In genomic region chr1:43051903-43052302, GRCm38 (mm10) we compare ENCODE assay signal across 16 mouse cellular contexts. TPM values are rescaled to one million over a fixed set of nuclear protein-coding genes. Genes with fewer than 3 reads are reported as not detected.
DNase-seq lines count a peak whose midpoint lies in the region; ATAC-seq lines count a peak whose summit lies in the region.
"Had no signal": no experiment of that assay in that cellular context is flagged by ENCODE, and none has a peak within 500 bp of the region (broad histone marks: within the 10 kb centered on the region; RNA-seq: fewer than 3 reads in every experiment).

No protein-coding gene starts in this region.

- H3K27me3 ChIP-seq in forebrain, embryonic 15.5 days, result no peaks in the 10 kb centered on the region
- no peaks in the 10 kb centered on the region for H3K27me3 ChIP-seq in forebrain, embryonic 16.5 days (replicated peaks; ENCODE audit: control insufficient read depth, insufficient read depth, low read length)
- H3K27me3 ChIP-seq in neural tube, embryonic 14.5 days (ENCODE audit: control insufficient read depth, insufficient read depth, low read length), result no peaks in the 10 kb centered on the region
- H3K27me3 ChIP-seq: forebrain, embryonic 13.5 days; neural tube, embryonic 12.5 days had no signal

- no peak overlapping the region for H3K27ac ChIP-seq in forebrain, embryonic 15.5 days (replicated peaks)
- no peak overlapping the region for H3K27ac ChIP-seq in forebrain, embryonic 16.5 days (ENCODE audit: low read length)
- H3K27ac ChIP-seq in neural tube, embryonic 14.5 days (ENCODE audit: low read depth, low read length), result no peak overlapping the region
- H3K27ac ChIP-seq: forebrain, embryonic 13.5 days; neural tube, embryonic 12.5 days had no signal

- H3K9ac ChIP-seq in forebrain, embryonic 15.5 days (replicated peaks), result no peak overlapping the region
- H3K9ac ChIP-seq in forebrain, embryonic 16.5 days (replicated peaks; ENCODE audit: low read depth, low read length), result no peak overlapping the region
- H3K9ac ChIP-seq in neural tube, embryonic 14.5 days (replicated peaks; ENCODE audit: low read depth, low read length), result no peak overlapping the region
- H3K9ac ChIP-seq: forebrain, embryonic 13.5 days; neural tube, embryonic 12.5 days had no signal

- H3K9me3 ChIP-seq in forebrain, embryonic 15.5 days, result no peaks in the 10 kb centered on the region
- H3K9me3 ChIP-seq in forebrain, embryonic 16.5 days (ENCODE audit: control insufficient read depth, low read length), result no peaks in the 10 kb centered on the region
- no peaks in the 10 kb centered on the region for H3K9me3 ChIP-seq in neural tube, embryonic 14.5 days (ENCODE audit: control insufficient read depth, low read length)
- H3K9me3 ChIP-seq: forebrain, embryonic 13.5 days; neural tube, embryonic 12.5 days had no signal

- WGBS in forebrain, embryonic 15.5 days, result 88% methylated on average over 5 of the region's 5 CpGs
- 83% methylated on average over 5 of the region's 5 CpGs for WGBS in forebrain, embryonic 16.5 days
- 93% methylated on average over 5 of the region's 5 CpGs for WGBS in neural tube, embryonic 14.5 days

- H3K4me1 ChIP-seq in forebrain, embryonic 15.5 days, result no peaks in the 10 kb centered on the region
- no peaks in the 10 kb centered on the region for H3K4me1 ChIP-seq in forebrain, embryonic 16.5 days (replicated peaks; ENCODE audit: control insufficient read depth, insufficient read depth, low read length)
- no peaks in the 10 kb centered on the region for H3K4me1 ChIP-seq in neural tube, embryonic 14.5 days (ENCODE audit: control insufficient read depth, insufficient read depth, low read length)

- no peak overlapping the region for H3K4me2 ChIP-seq in forebrain, embryonic 15.5 days (replicated peaks)
- no peak overlapping the region for H3K4me2 ChIP-seq in forebrain, embryonic 16.5 days (ENCODE audit: low read length)
- no peak overlapping the region for H3K4me2 ChIP-seq in neural tube, embryonic 14.5 days (ENCODE audit: low read depth, low read length)
- H3K4me2 ChIP-seq: forebrain, embryonic 13.5 days; neural tube, embryonic 12.5 days had no signal

- H3K4me3 ChIP-seq in forebrain, embryonic 15.5 days, result no peak overlapping the region
- H3K4me3 ChIP-seq in forebrain, embryonic 16.5 days (replicated peaks; ENCODE audit: low read length), result no peak overlapping the region
- no peak overlapping the region for H3K4me3 ChIP-seq in neural tube, embryonic 14.5 days (ENCODE audit: low read depth, low read length)
- H3K4me3 ChIP-seq: forebrain, embryonic 13.5 days; neural tube, embryonic 12.5 days had no signal

- peaks cover 57% of the 10 kb centered on the region for H3K36me3 ChIP-seq in forebrain, embryonic 15.5 days
- H3K36me3 ChIP-seq in forebrain, embryonic 16.5 days (ENCODE audit: control insufficient read depth, insufficient read depth), result peaks cover 12% of the 10 kb centered on the region
- peaks cover 35% of the 10 kb centered on the region for H3K36me3 ChIP-seq in neural tube, embryonic 14.5 days (ENCODE audit: control insufficient read depth, insufficient read depth, low read length)

- ATAC-seq in forebrain, embryonic 15.5 days (replicated peaks), result peak; percentile 46; the same call in 1 of the 2 replicates
- no peak for ATAC-seq in forebrain, embryonic 16.5 days
- ATAC-seq in neural tube, embryonic 14.5 days (ENCODE audit: low read depth), result peak; percentile 47; the same call in 1 of the 2 replicates
- ATAC-seq: forebrain, embryonic 13.5 days had no signal

- peak; percentile 19 for DNase-seq in kidney, postnatal 14 days
- no peak for DNase-seq in kidney, postnatal 36 days
- DNase-seq in neural tube, embryonic 10.5 days (ENCODE audit: extremely low spot score, low spot score), result no peak
- no peak for DNase-seq in urinary bladder, postnatal 25 days (ENCODE audit: low spot score)
- DNase-seq in adrenal gland, adult (ENCODE audit: inconsistent age in 2 of 2, low spot score in 1 of 2), result no peak
- DNase-seq: adrenal gland, postnatal 14 days; cerebellum, adult 11 months; gastrocnemius, postnatal 36 days; kidney, adult 18-20 months; right cerebral cortex, adult 18-20 months; thymus, adult 18-20 months had no signal

RNA-seq across cellular contexts. Expression of gene Tgfbrap1, which starts 46.5 kb away (rescaled TPM):
- 18.1 and 18.2 TPM in 2 replicates for polyA plus RNA-seq in forebrain, embryonic 15.5 days (2015; fragmentation: Nextera tagmentation; extraction: Ambion mirVana)
- polyA plus RNA-seq in forebrain, embryonic 16.5 days (2015; fragmentation: Nextera tagmentation; extraction: Ambion mirVana), result 18.1 and 19.5 TPM in 2 replicates
- polyA plus RNA-seq in neural tube, embryonic 14.5 days (2014; fragmentation: Nextera tagmentation; extraction: Ambion mirVana), result 22.0 and 22.3 TPM in 2 replicates

RNA-seq across cellular contexts. Expression of gene AI597479, which starts 46.6 kb away (rescaled TPM):
- polyA plus RNA-seq in forebrain, embryonic 15.5 days (2015; fragmentation: Nextera tagmentation; extraction: Ambion mirVana), result 47.8 and 53.5 TPM in 2 replicates
- polyA plus RNA-seq in forebrain, embryonic 16.5 days (2015; fragmentation: Nextera tagmentation; extraction: Ambion mirVana), result 56.7 and 61.8 TPM in 2 replicates
- polyA plus RNA-seq in neural tube, embryonic 14.5 days (2014; fragmentation: Nextera tagmentation; extraction: Ambion mirVana), result 43.4 and 51.6 TPM in 2 replicates
